Mouse (Mus musculus): ENCODE results near the gene Mapk14. TPM values are rescaled to one million over a fixed set of nuclear protein-coding genes. Genes with fewer than 3 reads are reported as not detected.
A peak's percentile ranks its signal among the peaks of the same experiment; 100 is the strongest.

Gene Mapk14
- total RNA-seq, 2 experiments from 2014 or later: 55.4 to 60.4 TPM

DNA sequence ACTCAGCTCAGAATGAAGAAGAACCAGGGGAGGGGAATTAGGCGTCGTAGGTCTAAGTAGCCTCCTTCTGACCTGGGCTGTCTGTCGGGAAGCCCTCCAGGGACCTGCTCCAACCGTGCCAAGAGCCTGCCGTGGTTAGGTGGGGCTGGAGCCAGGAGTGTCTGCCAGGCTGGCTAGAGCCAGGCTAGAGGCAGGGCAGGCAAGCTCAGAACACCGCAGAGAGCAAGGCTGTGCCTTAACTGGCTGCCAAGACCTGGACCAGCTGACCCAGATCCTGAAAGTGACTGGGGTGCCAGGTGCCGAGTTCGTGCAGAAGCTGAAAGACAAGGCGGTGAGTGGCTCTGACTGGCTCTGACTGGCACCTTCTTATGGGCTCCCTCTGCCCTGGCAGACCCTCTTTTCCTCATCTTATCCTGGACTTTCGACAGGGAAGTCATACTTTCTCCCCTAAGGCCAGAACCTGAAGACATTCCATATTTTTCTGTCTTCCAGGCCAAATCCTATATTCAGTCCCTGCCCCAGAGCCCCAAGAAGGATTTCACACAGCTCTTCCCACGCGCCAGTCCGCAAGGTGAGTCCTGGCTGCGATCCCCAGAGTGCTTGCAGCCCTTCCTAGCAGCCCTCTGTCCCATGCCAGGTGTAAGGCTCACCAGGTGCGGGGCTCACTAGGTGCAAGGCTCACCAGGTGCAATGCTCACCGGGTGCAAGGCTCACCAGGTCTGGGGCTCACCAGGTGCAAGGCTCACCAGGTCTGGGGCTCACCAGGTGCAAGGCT lies 86.3 kb downstream of the Mapk14 start:
- peak; percentile 55 to 66 for DNase-seq (ENCODE audit: low spot score in 2 of 2)

DNA sequence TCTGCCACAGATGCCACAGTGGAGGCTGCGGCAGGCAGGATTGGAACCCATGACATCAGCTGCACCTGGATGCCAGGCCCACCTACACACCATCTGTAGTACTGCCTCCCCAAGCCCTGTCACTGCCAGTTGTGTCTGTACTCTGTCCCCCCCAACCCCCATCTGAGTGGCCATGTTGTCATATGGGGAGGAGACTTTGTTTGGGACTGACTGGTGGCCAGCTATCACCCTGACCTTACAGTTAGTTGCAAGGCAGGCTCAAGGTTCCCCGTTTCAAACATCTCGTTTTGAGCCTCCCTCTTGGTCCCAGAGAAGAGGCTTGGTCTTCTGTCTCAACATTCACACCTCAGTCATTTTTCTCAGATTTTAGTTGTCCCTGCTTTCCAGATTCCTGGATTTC lies 88.6 kb downstream of the Mapk14 start:
- DNase-seq (ENCODE audit: low spot score in 2 of 2): no peak

DNA sequence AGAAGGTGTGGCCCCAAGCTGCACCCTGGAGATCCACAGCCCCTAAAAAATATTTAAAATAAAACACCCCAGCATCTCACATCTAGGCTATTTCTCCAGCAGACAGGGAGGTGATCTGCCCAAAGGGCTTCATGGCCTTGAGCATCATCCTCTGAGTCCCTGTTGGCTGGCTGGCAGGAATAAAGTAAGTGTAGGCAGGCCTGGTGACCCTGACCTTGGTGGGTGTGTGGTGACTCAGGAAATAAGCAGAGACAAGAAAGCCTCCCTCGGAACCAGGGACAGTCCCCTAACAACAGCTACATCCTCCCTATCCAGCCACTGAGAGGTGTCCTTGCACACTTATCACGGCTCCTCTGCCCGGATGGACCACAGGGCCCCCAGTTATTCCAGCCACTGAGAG lies 89.7 kb downstream of the Mapk14 start:
- DNase-seq (ENCODE audit: low spot score in 2 of 2): no peak

DNA sequence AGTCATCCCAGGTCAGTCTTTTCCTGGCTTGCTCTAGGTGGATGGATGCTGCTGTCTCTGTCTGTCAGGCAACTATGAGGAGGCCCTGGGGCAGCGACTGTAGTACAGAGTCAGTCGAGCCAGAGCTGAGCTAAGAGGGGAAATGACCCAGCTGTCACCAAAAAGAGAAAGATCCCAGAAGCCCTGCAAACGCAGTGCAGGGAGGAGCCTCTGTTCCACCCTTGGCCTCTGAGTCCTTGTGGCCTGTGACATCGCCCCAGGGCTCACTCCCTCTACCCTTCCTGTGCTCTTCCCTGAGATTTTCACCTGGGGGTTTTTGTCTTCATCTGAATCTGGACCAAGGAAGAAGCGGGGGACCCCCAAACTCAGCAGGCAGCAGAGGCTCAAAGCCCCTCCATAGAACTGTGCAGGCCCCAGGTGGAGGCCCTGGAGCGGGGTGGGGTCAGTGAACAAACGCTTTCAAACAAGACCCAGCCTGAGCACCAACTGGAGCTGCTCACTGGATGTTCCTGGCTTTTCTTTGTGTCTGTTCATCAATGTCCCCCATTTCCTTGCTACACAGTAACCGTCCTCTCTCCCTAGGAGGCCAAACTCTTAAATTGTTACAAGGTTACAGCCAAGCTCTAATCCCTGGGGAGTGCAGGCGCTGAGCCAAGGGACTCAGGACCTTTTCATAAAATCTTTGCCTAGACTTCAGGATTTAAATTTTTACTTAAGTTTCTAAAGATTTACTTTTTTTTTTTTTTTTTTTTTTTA lies 90.3 kb downstream of the Mapk14 start:
- DNase-seq (ENCODE audit: low spot score in 2 of 2): no peak

DNA sequence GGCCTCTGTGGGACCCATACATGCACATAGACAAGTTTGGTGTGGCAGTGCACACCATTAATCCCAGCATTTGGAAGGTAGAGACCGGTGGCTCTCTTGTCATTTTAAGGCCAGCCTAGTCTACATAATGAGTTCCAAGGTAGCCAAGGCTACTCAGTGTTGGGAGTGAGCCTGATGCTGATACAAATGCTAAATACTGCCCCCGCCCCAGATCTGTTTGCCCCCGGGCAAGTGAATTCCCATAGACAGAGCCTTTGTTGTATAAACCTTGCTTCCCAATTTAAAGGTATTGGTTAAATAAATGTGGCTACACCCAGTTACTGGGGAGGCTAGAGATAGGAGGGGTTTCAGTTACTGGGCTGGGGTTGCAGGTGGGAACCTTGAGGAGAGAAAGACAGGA lies 93.9 kb downstream of the Mapk14 start:
- DNase-seq (ENCODE audit: low spot score in 2 of 2): no peak

DNA sequence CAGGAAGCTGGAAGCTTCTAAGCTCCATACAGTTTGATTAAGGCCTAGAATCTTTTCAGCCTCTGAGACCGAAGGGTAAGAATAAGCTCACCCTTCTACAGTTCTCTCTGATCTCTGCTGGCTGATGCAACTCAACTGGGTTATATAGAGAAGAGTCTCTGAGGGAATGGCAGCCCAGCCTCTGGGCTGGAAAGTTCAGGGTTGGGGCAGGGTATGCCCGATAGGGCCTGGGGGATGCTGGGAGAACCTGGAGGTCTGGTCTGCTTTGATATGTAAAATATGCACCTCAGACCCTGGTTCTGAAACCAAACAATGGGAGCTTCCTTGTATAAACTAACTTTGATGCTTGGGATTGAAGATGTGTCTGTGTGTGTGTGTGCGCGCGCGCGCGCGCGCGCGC lies 96.4 kb downstream of the Mapk14 start:
- DNase-seq (ENCODE audit: low spot score in 2 of 2): no peak

DNA sequence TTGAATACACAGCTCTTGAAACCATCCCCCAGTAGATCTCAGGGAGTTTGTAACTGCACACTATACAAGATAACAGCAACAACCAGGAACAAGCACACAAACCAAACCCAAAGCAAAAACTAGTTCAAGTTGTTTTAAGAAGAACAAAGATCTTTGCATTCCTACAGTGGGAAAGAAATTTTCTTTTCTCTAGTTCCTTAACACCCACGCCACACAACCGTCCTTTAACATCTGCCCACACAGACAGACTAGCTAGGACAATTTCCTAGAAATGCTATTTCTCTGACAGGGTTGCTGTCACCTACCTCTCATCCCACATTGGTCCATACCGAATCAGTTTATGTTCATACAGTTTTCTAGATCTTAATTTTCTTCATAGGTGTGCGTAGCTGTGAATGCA lies 105.9 kb downstream of the Mapk14 start:
- DNase-seq (ENCODE audit: low spot score in 2 of 2): no peak

Other genes starting within 250 kb of the Mapk14 start
- 10 to 100 TPM; 42.8 to 45.6 TPM for gene Fkbp5, start 173.8 kb upstream of the Mapk14 start, total RNA-seq (2021)
- not detected for gene Armc12, start 160.5 kb upstream of the Mapk14 start, total RNA-seq (2021)
- gene Clpsl2, start 141.9 kb upstream of the Mapk14 start, total RNA-seq (2021): not detected
- not detected for gene Clps, start 130.6 kb upstream of the Mapk14 start, total RNA-seq (2021)
- gene Lhfpl5, start 115.7 kb upstream of the Mapk14 start, total RNA-seq (2021): 1 to 10 TPM; 6.0 to 6.1 TPM
- 100 to 1,000 TPM; 103 to 105 TPM for gene Srpk1, start 68.6 kb upstream of the Mapk14 start, total RNA-seq (2021)
- 1 to 10 TPM; 7.4 to 9.0 TPM for gene Slc26a8, start 1.1 kb upstream of the Mapk14 start, total RNA-seq (2021)
- 1 to 10 TPM; 1.9 to 2.4 TPM for gene AC170998.1, start 34.8 kb downstream of the Mapk14 start, total RNA-seq (2021)
- gene Mapk13, start 78.0 kb downstream of the Mapk14 start, total RNA-seq (2021): 1 to 10 TPM in 1 of 2 experiments, under 1 TPM in 1; 0.96 to 2.2 TPM
- 10 to 100 TPM; 37.2 to 37.7 TPM for gene Brpf3, start 109.8 kb downstream of the Mapk14 start, total RNA-seq (2021)
- under 1 TPM; 0.27 to 0.46 TPM for gene Pnpla1, start 167.1 kb downstream of the Mapk14 start, total RNA-seq (2021)
- gene 4930539E08Rik, start 224.0 kb downstream of the Mapk14 start, total RNA-seq (2021): 1 to 10 TPM; 4.7 to 5.1 TPM